ENCODE assay signal across 8 mouse cellular contexts in the genomic region with DNA sequence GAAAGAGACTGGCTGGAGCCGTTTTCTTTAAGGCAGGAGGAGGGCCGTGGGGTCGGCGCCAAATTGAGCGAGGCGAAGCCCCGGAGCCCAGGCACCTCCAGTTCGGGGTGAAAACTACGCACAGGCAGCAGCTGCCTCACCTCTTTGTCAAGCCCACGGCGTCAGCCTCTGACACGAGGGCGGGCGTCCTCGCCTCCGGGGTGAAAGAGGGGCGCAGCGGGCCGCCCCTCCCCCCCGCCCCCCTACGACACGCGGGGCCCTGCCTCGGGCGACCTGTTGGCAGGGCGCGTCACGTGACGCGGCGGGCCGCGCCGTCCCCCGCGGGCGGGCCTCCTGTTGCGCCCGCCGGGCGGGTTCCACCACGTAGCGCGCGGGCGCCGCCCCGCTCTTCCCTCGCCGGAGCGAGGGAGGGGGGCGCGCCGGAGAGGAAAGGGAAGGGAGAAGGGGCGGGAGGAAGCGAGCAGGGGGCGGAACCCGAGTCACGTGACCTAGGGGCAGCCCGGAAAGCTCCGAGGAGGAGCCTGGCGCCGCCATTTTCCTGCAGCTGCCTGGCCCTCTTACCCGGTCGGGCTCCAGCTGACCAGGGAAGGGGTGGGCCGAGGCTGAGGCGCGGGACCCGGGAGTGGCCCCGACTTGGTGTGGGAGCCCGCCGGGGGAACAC. TPM values are rescaled to one million over a fixed set of nuclear protein-coding genes. Genes with fewer than 3 reads are reported as not detected.
DNase-seq lines count a peak whose midpoint lies in the region; ATAC-seq lines count a peak whose summit lies in the region.

TSS of gene Picalm (plus strand) at position 482 of the 661 bp plus-strand sequence.

- H3K9me3 ChIP-seq in hindbrain, embryonic 11.5 days (ENCODE audit: control insufficient read depth, low read length) = no peaks in the 10 kb centered on the region

- no peaks in the 10 kb centered on the region for H3K4me1 ChIP-seq in hindbrain, embryonic 11.5 days (replicated peaks; ENCODE audit: control insufficient read depth, insufficient read depth, low read length)

- peak; percentile 96 for ATAC-seq in hindbrain, embryonic 11.5 days (ENCODE audit: low FRiP score)

- peak within 1 kb of the TSS; percentile 85 for H3K4me2 ChIP-seq in hindbrain, embryonic 11.5 days (replicated peaks; ENCODE audit: low read depth, low read length)

- peak within 1 kb of the TSS; percentile 94 for H3K27ac ChIP-seq in hindbrain, embryonic 11.5 days (ENCODE audit: low read depth, low read length)

- DNase-seq in MN1 (ENCODE audit: low spot score) = peak; percentile 98
- DNase-seq in cerebellum, adult 9-10 months = peak; percentile 97
- DNase-seq in frontal cortex, adult 2 months (ENCODE audit: extremely low spot score in 1 of 2, low spot score in 1 of 2) = peak; percentile 92 to 97
- peak; percentile 99 for DNase-seq in hindbrain, embryonic 11.5 days (ENCODE audit: low spot score)
- DNase-seq in layer of hippocampus, postnatal 10 days (ENCODE audit: low spot score in 2 of 2) = peak; percentile 97 to 98
- DNase-seq in lung, postnatal 10 days = peak; percentile 100
- DNase-seq in ovary, postnatal 36 days (ENCODE audit: low spot score) = peak; percentile 98
- peak; percentile 99 for DNase-seq in thymus, postnatal 25 days

- H3K36me3 ChIP-seq in hindbrain, embryonic 11.5 days (ENCODE audit: control insufficient read depth, insufficient read depth, low read length) = no peaks in the 10 kb centered on the region

- peak within 1 kb of the TSS; percentile 97 for H3K9ac ChIP-seq in hindbrain, embryonic 11.5 days (ENCODE audit: low read depth, low read length)

- no peaks in the 10 kb centered on the region for H3K27me3 ChIP-seq in hindbrain, embryonic 11.5 days (ENCODE audit: control insufficient read depth, insufficient read depth, low read length)

- 0% methylated on average over 20 of the region's 72 CpGs for WGBS in hindbrain, embryonic 11.5 days

- peak within 1 kb of the TSS; percentile 97 for H3K4me3 ChIP-seq in hindbrain, embryonic 11.5 days (ENCODE audit: low read depth, low read length)

RNA-seq across cellular contexts. Expression of gene Picalm, which starts in this region (rescaled TPM):
- polyA plus RNA-seq in frontal cortex, adult 2 months (2012; rRNA removed) = 115 and 118 TPM in 2 replicates
- 37.4 and 57.8 TPM in 2 replicates for polyA plus RNA-seq in hindbrain, embryonic 11.5 days (2014; fragmentation: Nextera tagmentation; extraction: Ambion mirVana)
- total RNA-seq in layer of hippocampus, postnatal 10 days (2021) = 100 to 1,000 TPM; 196 to 214 TPM

Comparison
In these comparisons a context has a peak if more than half of its experiments do, and no peak if none do; other contexts are left out.
1. Peak in every context shown above with its lines: DNase-seq, ATAC-seq, H3K4me3 ChIP-seq and H3K27ac ChIP-seq.